Mouse (Mus musculus): Measurements from ENCODE around the gene Maats1.
A peak's percentile ranks its signal among the peaks of the same experiment; 100 is the strongest.

Maats1 gene

GRCm38 (mm10) chr16:38341396-38342324 lies at the start of gene Maats1:
Gene Maats1, minus strand, starts transcription at chr16:38342143.
- peak; percentile 61 for DNase-seq (ENCODE audit: low spot score)

GRCm38 (mm10) chr16:38390322-38390721 lies 48.4 kb upstream of the Maats1 start:
- no peak for DNase-seq (ENCODE audit: low spot score)

DNA sequence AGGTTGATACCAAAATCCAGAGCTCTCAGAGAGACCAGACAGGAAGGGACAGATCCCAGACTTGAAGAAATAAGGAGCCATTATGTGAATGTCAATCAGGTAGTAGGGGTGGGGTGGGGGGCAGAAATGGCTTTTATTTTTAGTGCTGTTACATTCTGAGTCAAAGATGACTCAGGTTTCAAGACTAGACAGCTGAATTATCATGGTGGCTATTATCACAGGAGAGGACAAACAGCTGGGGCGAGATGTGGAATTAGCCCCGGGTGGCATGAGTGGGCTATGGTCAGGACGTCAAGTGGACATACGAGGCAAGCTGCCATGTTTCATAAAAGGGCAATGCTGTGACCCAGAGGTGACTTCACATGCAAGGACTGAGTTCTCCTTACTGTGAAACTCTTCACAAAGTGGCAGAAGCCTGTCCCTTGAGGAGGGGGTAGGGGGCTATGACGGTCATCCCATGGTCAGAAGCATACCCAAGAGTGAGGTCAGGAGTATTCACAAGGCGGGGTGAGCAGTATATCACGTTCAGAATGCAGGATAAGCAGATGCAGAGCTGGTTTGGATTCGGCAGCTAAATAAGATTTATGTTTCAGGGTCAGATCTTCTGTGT lies 47.4 kb upstream of the Maats1 start:
- DNase-seq (ENCODE audit: low spot score), result no peak

DNA sequence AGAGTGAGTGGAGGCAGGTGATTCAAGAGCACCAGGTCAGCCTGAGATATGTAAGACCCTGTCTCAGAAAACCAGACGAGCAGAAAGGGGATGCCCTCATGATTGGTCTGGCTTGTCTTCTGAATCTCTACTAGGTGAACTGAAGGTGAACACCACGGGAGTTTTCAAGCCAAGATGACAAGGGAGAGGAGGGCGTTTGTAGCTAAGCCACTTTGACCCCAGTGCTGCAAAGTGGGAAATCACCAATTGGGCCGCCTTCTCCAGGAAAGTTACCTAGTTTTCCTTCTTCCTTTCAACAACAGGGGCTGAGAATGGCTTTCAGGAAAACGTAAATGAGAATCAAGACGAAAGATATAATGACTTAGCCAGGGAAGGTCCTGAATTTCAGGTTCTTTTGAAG lies 46.8 kb upstream of the Maats1 start:
- DNase-seq (ENCODE audit: low spot score), result no peak

- no peak for DNase-seq (ENCODE audit: low spot score)
Observed at GRCm38 (mm10) chr16:38387389-38387788, 45.4 kb upstream of the Maats1 start.

- DNase-seq (ENCODE audit: low spot score), result no peak
Observed at GRCm38 (mm10) chr16:38385700-38386099, 43.8 kb upstream of the Maats1 start.

DNA sequence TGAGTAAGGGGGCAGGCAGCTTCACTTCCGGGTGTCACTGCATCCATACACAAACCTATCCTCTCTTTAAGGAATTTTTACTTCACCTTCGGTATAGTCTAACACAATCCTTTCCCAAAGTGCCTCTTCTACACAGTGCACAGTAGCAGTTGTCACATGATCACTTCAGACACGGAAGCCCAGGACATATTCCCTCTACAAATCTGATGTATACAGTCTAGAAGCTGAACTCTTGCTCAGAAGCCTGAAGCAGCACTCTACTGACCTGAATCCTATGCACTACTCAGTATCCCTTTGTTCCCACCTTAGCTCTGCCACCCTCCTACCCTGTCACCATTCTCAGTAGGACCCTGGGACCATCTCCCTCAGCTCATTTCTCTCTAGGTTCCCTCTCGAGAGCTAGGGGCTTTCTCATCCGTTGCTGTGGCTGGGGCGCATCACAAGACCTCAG lies 43.3 kb upstream of the Maats1 start:
- DNase-seq (ENCODE audit: low spot score), result no peak

- DNase-seq (ENCODE audit: low spot score), result no peak
Observed at GRCm38 (mm10) chr16:38383683-38384082, 41.7 kb upstream of the Maats1 start.

DNA sequence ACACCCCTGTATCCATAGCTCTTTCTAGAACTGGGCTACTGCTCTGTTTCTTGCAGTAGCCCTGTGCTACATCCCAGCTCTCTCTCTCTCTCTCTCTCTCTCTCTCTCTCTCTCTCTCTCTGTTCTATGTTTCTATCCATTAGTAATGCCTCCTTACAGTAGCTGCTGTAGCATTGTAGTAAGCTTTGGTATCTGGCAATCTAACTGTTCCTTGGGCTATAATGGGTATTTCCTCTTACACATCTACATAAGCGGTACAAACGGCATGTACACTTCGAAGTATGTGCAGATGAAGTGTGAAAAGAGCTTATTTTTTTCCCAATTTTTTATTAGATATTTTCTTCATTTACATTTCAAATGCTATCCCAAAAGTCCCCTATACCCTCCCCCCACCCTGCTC lies 38.0 kb upstream of the Maats1 start:
- DNase-seq (ENCODE audit: low spot score), result no peak

DNA sequence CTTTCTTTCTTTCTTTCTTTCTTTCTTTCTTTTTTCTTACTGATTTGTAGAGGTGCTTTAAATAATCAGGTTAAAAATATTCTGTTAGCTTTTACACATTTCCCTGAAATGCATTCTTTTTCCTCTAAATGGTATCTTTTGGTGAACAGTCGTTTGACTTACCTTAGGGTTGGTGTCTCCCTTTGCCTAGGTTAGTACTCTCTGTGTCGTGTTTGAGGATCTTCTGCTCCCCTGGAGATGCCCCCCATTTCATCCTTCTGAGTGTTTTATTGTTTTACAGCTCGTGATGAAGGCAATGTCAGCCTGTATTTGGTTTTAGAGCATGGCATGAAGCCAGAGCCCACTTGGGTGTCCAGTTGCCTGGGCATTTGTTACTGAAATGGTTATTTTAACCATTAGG lies 37.5 kb upstream of the Maats1 start:
- DNase-seq (ENCODE audit: low spot score), result no peak

- DNase-seq (ENCODE audit: low spot score), result no peak
Observed at GRCm38 (mm10) chr16:38379088-38379487, 37.1 kb upstream of the Maats1 start.

DNA sequence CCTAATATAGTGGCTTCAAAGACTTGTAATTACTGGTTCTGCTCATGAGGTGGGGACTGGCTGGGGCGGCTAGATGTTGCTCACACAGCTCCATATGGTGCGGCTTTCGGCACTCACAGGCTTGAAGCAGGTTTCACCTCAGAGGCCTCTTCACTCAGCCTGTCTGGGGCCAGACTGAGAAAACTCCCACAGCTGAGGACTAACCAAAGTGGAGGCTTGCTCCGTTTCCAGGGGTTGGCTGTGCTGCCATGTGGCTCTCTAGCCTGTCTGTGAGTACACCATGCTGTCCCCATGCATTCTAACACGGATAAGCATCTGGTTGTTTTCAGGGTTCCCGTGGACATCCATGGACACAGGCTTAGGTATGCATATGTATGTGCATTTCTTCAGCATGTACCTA lies 36.6 kb upstream of the Maats1 start:
- DNase-seq (ENCODE audit: low spot score), result no peak

- no peak for DNase-seq (ENCODE audit: low spot score)
Observed at GRCm38 (mm10) chr16:38377546-38377945, 35.6 kb upstream of the Maats1 start.

DNA sequence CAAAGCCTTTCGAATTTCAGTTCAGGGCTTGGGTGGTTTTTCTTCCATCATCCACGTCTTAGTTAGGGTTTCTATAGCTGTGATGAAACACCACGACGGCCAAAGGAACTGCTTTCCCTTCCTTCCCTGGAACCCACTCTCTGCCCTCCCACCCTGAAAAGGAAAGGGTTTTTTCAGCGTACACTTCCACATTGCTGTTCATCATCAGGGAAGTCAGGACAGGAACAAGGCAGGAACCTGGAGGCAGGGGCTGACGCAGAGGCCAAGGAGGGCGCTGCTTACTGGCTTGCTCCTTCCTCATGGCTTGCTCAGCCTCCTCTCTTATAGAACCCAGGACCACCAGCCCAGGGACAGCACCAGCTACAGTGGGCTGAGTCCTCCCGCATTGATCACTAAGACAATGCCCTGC lies 34.9 kb upstream of the Maats1 start:
- DNase-seq (ENCODE audit: low spot score), result no peak

- no peak for DNase-seq (ENCODE audit: low spot score)
Observed at GRCm38 (mm10) chr16:38376163-38376840, 34.4 kb upstream of the Maats1 start.

DNA sequence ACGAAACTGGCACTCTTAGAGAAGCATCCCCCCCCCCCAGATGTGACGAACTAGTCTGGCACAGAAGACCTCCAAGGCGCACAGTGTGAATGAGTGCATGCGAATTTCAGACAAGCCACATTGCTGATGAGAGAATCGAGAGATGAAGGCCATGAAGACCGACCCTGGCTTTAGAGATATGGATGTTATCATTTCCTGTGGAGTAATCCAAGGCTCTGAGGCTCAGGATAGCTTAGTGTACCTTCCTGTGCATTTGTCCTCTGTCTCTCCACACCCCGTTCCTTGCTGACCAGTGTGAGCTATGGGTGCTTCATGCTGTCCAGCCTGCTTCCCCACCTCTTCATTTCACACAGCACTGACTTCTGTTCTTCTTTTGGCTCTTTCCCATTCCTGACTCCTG lies 33.2 kb upstream of the Maats1 start:
- DNase-seq (ENCODE audit: low spot score), result no peak

DNA sequence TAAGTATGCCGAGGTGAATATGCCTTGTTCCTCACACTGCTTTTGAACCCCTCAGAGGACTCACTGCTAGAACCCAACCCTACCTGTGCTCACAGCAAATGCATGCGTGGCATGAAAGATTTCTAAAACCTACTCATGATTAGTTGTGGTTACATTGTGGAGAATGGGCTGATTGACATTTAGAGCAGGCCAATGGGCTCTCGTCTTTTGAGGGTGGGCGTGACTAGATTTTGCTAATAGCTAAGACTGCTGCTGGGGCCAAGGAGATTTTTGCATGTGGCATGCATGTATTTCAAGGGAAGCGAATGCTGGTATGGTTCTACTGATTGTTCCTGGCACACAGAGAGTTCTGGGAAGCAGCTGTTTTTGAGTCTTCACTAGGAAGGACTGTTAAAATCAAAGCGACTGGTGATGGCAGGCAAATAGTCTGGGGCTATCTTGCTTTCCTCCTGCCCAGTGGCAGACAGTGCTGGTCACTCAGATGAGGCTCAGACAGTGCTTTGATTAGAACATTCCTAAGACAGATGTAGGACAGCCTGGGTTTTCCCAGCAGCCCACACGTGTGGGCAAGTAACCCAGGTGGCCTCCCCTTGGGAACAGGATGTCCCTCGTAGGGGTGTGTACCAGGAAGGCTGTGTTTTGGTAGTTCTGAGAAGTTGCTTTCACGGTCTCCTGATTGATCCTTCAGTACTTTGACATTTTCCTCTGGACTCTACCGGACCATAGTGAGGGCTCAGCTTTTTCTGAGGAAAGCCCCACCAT lies 32.6 kb upstream of the Maats1 start:
- no peak for DNase-seq (ENCODE audit: low spot score)

DNA sequence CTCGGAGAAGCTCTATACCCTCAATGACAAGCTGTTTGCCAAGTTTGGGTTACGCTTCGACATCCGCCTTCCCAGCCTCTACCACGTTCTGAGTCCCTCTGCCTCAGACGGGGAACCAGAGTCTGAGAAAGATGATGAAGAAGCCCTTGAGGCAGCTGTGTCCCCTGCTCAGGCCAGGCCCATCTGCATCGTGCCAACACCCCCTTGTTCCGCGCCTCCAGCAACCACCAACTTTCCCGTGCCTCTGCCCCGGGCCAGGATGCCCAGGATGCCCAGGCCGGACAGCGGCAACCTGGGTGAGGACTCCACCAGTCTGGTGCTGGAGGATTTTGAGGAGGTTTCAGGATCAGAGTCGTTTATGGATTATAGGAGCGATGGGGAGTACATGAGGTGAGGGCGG lies 32.0 kb upstream of the Maats1 start:
- no peak for DNase-seq (ENCODE audit: low spot score)

DNA sequence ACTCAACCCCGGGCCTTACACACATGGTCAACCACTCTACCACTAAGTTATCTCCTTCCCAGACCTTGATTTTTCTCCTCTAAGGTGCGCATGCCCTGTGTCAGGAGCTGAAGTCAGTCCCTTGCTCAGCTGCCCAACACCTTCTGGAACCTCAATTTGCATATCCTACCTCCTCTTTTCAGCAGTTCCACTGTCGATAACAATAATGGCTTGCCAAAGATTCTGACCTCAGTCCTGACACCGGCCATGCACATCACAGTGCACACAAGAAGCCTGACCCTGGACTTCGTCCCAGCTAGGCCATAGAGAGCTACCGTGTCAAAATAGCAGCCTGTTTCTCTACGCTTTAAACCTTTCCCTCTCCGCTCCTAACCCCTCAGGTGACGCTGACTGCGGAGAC lies 31.5 kb upstream of the Maats1 start:
- no peak for DNase-seq (ENCODE audit: low spot score)

GRCm38 (mm10) chr16:38372876-38373275 lies 30.9 kb upstream of the Maats1 start:
- no peak for DNase-seq (ENCODE audit: low spot score)

DNA sequence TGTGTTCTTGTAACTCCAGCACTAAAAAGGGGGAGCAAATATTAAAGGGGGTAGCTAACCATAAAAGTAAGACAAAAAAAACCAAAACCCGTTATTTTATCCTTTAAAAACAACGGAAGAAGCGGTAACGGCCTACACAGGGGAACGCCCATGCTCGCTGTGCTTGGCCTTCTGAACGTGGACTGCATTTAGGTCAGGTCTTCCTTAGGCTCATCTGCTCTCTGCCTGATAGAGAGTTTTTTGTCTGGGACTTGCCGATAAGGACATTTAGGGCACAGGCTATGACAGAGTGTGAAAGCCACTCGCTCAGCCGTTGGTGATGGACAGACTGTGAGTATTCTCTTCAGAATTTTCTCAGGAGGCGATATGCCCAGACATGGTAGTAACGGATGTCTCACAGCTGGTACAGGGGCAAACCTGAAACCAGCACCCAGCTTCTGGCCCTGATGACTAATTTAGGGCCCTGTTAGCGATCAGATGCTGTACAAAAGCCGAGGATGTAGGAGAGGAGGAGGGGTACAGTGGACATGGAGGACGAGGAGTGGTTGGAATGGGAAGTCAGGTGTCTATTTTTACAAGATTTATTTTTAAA lies 29.9 kb upstream of the Maats1 start:
- DNase-seq (ENCODE audit: low spot score), result no peak
